Mouse (Mus musculus): ENCODE data around the gene Trpv1.

DNA sequence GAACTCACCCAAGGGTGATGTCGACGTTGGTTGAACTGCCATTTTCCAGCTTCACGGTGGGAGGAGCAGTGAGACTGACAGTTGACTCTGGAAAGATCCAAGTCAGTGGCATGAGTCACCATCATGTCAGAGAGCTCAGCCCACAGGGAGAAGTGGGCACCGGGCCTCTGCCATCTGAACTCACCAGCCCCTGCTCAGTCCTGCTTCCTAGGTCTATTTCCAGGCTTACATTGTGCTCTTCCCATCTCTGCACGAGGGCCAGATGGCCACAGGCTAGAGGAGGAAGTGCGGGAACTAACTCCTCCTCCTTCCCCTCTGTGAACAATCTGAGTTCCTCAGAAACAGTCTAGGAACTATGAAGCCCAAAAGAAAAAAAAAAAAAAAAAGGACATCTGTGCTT, 41.0 kb upstream of the Trpv1 start:
- TF ChIP-seq CTCF (IDR thresholded peaks at IDR 0.05; ENCODE audit: insufficient read depth, low read depth, low read length) (no peak), POLR2A (IDR thresholded peaks at IDR 0.05; ENCODE audit: insufficient read depth, low read depth, low read length) (no peak)

All from olfactory bulb, adult 2 months (tissue).